Mouse (Mus musculus): ENCODE measurements around the gene Gm43720.

- TF ChIP-seq CTCF (IDR thresholded peaks at IDR 0.05; ENCODE audit: borderline replicate concordance, control insufficient read depth, extremely low read depth, insufficient read depth, low read length, poor library complexity) (no peak), POLR2A (IDR thresholded peaks at IDR 0.05; ENCODE audit: control insufficient read depth, extremely low read depth, insufficient read depth, low read length, poor library complexity) (no peak)
Observed at GRCm38 (mm10) chr5:138256094-138256467, 23.7 kb downstream of the Gm43720 start.
